8 mouse cellular contexts compared by ENCODE assay signal in the genomic region with DNA sequence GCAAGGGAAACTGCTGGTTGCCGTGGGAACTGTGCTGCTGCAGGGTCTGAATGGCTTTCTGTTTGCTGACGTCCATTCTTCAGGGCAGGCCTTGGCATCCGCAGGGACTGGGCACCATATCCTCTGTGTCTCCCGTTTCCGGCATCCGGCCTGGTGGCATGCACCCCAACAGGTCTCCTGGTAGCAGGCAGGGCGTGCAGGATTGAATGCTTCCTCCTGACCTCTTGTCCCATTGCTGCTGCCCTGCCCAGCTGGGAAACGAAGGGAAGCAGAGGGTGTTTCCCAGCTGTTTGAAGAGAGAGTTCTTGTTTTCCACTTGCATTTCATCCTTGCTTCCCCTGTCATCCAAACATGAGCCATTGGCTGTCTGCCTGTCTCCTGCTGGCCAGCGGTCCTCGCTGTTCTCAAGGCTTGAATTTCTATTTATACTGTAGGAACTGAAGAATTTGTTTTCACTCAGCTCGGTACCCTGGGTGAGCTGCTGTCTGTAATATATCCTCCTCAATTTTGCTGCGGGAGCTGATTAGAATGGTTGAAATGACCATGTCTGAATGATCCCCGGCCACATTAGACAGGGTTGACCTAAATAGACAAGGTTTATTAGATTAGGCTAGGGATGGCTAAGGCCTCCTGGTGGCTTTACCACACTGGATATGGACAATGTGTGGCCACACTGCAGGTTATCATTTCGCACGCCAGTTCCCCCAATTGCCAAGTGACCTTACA.
DNase-seq lines count a peak whose midpoint lies in the region; ATAC-seq and TF ChIP-seq lines count a peak whose summit lies in the region.

No protein-coding gene starts in this region.

- H3K4me1 ChIP-seq in hindbrain, postnatal 0 days (ENCODE audit: insufficient read depth, low read length) = peaks cover 9% of the 10 kb centered on the region
- peaks cover 12% of the 10 kb centered on the region; the same call in 1 of the 2 replicates for H3K4me1 ChIP-seq in midbrain, embryonic 12.5 days
- 0 out of 2 replicates have a peak, but pooled peaks cover 4% of the 10 kb centered on the region for H3K4me1 ChIP-seq in stomach, postnatal 0 days (replicated peaks; ENCODE audit: control insufficient read depth, insufficient read depth)

- TF ChIP-seq CTCF in hindbrain, postnatal 0 days (IDR thresholded peaks at IDR 0.05; ENCODE audit: low read depth) = peak; percentile 12; the same call in 1 of the 2 replicates
- TF ChIP-seq CTCF in stomach, postnatal 0 days (IDR thresholded peaks at IDR 0.05; ENCODE audit: low read depth) = peak; percentile 45

- no peaks in the 10 kb centered on the region for H3K9me3 ChIP-seq in hindbrain, postnatal 0 days (ENCODE audit: low read length)
- no peaks in the 10 kb centered on the region for H3K9me3 ChIP-seq in midbrain, embryonic 12.5 days
- no peaks in the 10 kb centered on the region for H3K9me3 ChIP-seq in stomach, postnatal 0 days (ENCODE audit: control insufficient read depth, low read length)

- DNase-seq in adrenal gland, postnatal 36 days = peak; percentile 55 to 72
- peak; percentile 80 for DNase-seq in cerebellum, adult 9-11 months
- peak; percentile 80 to 88 for DNase-seq in gastrocnemius, adult 8-10 months (ENCODE audit: low spot score in 2 of 2)
- DNase-seq in hindbrain, postnatal 0 days (ENCODE audit: low spot score) = peak; percentile 86
- peak; percentile 36 to 52 for DNase-seq in layer of hippocampus, postnatal 25 days (ENCODE audit: extremely low spot score in 1 of 2, low spot score in 1 of 2)
- peak; percentile 56 for DNase-seq in stomach, postnatal 0 days (ENCODE audit: low spot score)

- H3K9ac ChIP-seq in hindbrain, postnatal 0 days (replicated peaks; ENCODE audit: low read length) = no peak overlapping the region
- no peak overlapping the region for H3K9ac ChIP-seq in midbrain, embryonic 12.5 days (replicated peaks)
- H3K9ac ChIP-seq in stomach, postnatal 0 days (ENCODE audit: low read length) = no peak overlapping the region

- WGBS in hindbrain, postnatal 0 days = 10% methylated on average over 15 of the region's 15 CpGs
- 38% methylated on average over 15 of the region's 15 CpGs for WGBS in midbrain, embryonic 12.5 days
- WGBS in stomach, postnatal 0 days = 35% methylated on average over 15 of the region's 15 CpGs

- no peak for TF ChIP-seq EP300 in stomach, postnatal 0 days (optimal IDR thresholded peaks at IDR 0.05)

- H3K4me2 ChIP-seq in hindbrain, postnatal 0 days (ENCODE audit: low read depth, low read length) = no peak overlapping the region
- no peak overlapping the region for H3K4me2 ChIP-seq in midbrain, embryonic 12.5 days (replicated peaks)
- H3K4me2 ChIP-seq in stomach, postnatal 0 days (replicated peaks; ENCODE audit: low read depth) = 0 out of 2 replicates have a peak overlapping the region, but pooled peaks have one; percentile 17

- ATAC-seq in hindbrain, postnatal 0 days = peak; percentile 99
- ATAC-seq in midbrain, embryonic 12.5 days (ENCODE audit: low FRiP score, low read depth) = no peak
- peak; percentile 62 for ATAC-seq in stomach, postnatal 0 days (ENCODE audit: low FRiP score, low TSS enrichment)
- ATAC-seq in inflammation-experienced regulatory T-cells, adult 6 months = no peak

- peak overlapping the region; percentile 71 for H3K27ac ChIP-seq in hindbrain, postnatal 0 days
- H3K27ac ChIP-seq in midbrain, embryonic 12.5 days (replicated peaks) = peak overlapping the region; percentile 30; the same call in 1 of the 2 replicates
- H3K27ac ChIP-seq in stomach, postnatal 0 days (replicated peaks) = peak overlapping the region; percentile 80

- H3K36me3 ChIP-seq in hindbrain, postnatal 0 days (ENCODE audit: insufficient read depth, low read length) = no peaks in the 10 kb centered on the region
- H3K36me3 ChIP-seq in midbrain, embryonic 12.5 days = no peaks in the 10 kb centered on the region
- no peaks in the 10 kb centered on the region for H3K36me3 ChIP-seq in stomach, postnatal 0 days (ENCODE audit: control insufficient read depth, insufficient read depth, low read length)

- no peaks in the 10 kb centered on the region for H3K27me3 ChIP-seq in hindbrain, postnatal 0 days (ENCODE audit: insufficient read depth, low read length)
- no peaks in the 10 kb centered on the region for H3K27me3 ChIP-seq in midbrain, embryonic 12.5 days
- no peaks in the 10 kb centered on the region for H3K27me3 ChIP-seq in stomach, postnatal 0 days (ENCODE audit: control insufficient read depth, insufficient read depth, low read length)

- no peak overlapping the region for H3K4me3 ChIP-seq in hindbrain, postnatal 0 days (ENCODE audit: low read length)
- no peak overlapping the region for H3K4me3 ChIP-seq in midbrain, embryonic 12.5 days
- no peak overlapping the region for H3K4me3 ChIP-seq in stomach, postnatal 0 days (ENCODE audit: low read depth, low read length)

Comparison
In these comparisons a context has a peak if more than half of its experiments do, and no peak if none do; other contexts are left out.
1. ATAC-seq: peak in hindbrain, postnatal 0 days (single experiment) and stomach, postnatal 0 days (single experiment); none in midbrain, embryonic 12.5 days (single experiment) and inflammation-experienced regulatory T-cells, adult 6 months (single experiment).
2. H3K27ac ChIP-seq: peak in every context shown above with its lines; median percentile 80 in stomach, postnatal 0 days; 71 in hindbrain, postnatal 0 days; 30 in midbrain, embryonic 12.5 days.
3. Peak in every context shown above with its lines, with median percentiles within 50 percentile points of each other: DNase-seq.